Mouse (Mus musculus) liver, embryonic 16.5 days (tissue): Measurements from ENCODE around the gene Gp5. TPM values are rescaled to one million over a fixed set of nuclear protein-coding genes. Genes with fewer than 3 reads are reported as not detected.
"Not testable (repeated sequence)": the region's sequence is repeated elsewhere in the genome, so short reads cannot be mapped to it uniquely, and the experiment has no call there.

Experiments
- ATAC-seq: fragments of 200-750 bp; cut with Nextera tagmentation; 2 replicates; pipeline ENCODE4 v1.8.0; 2017; ENCODE audit warnings: low read depth, mild to moderate bottlenecking, moderate number of reproducible peaks, moderate library complexity
- H3K27ac ChIP-seq: fragments of 300-500 bp; sonication (generic); 2 replicates; pipeline ENCODE4 v1.5.1; 2014; ENCODE audit warnings: mild to moderate bottlenecking, low read length
- H3K27me3 ChIP-seq: fragments of 300-500 bp; sonication (generic); 2 replicates; pipeline ENCODE4 v1.6.1; 2014; ENCODE audit warnings: low read depth, low read length, mixed read lengths; ENCODE audit not compliant: control insufficient read depth, insufficient read depth
- H3K36me3 ChIP-seq: fragments of 300-500 bp; sonication (generic); 2 replicates; pipeline ENCODE4 v1.6.1; 2014; ENCODE audit warnings: mild to moderate bottlenecking; ENCODE audit not compliant: control insufficient read depth, insufficient read depth
- H3K4me1 ChIP-seq: fragments of 300-500 bp; sonication (generic); 2 replicates; pipeline ENCODE4 v1.6.1; 2014; ENCODE audit warnings: low read depth, low read length, mixed read lengths; ENCODE audit not compliant: control insufficient read depth
- H3K4me2 ChIP-seq: fragments of 300-500 bp; sonication (generic); 2 replicates; pipeline ENCODE4 v1.6.1; 2014; ENCODE audit warnings: low read depth, low read length, mixed read lengths
- H3K4me3 ChIP-seq: fragments of 300-500 bp; sonication (generic); 2 replicates; pipeline ENCODE4 v1.5.1; 2014; ENCODE audit warnings: low read depth, mild to moderate bottlenecking, low read length
- H3K9ac ChIP-seq: fragments of 300-500 bp; sonication (generic); 2 replicates; pipeline ENCODE4 v1.6.1; 2014; ENCODE audit warnings: low read depth, low read length
- H3K9me3 ChIP-seq: fragments of 300-500 bp; sonication (generic); replicated peaks from 2 replicates; pipeline ENCODE4 v1.6.1; 2016; ENCODE audit warnings: low read length; ENCODE audit not compliant: control insufficient read depth
- WGBS: fragments of 180-500 bp; shearing (Covaris S2); extraction: QIAGEN DNeasy Blood & Tissue Kit; methylation state at CpG from one replicate; pipeline ENCODE4 v1.1.7; 2014; ENCODE audit not compliant: insufficient replicate concordance; 5-methylcytosine and 5-hydroxymethylcytosine counted together
- polyA plus RNA-seq: library from polyadenylated mRNA; unstranded; fragments of >200 nt; fragmentation: Nextera tagmentation; extraction: Ambion mirVana; gene quantifications from 2 replicates; pipeline ENCODE4 v1.2.1, GENCODE M21; 2015

Gene Gp5
- polyA plus RNA-seq: 9.3 and 10.5 TPM in 2 replicates

GRCm38 (mm10) chr16:30310647-30311046 is at the start of gene Gp5:
Gene Gp5, minus strand, starts transcription at chr16:30310779.
- H3K4me1 ChIP-seq: peaks cover 26% of the 10 kb centered on the region
- peaks cover 33% of the 10 kb centered on the region for H3K27me3 ChIP-seq
- H3K9me3 ChIP-seq: no peaks in the 10 kb centered on the region
- peaks cover 3% of the 10 kb centered on the region for H3K36me3 ChIP-seq
- ATAC-seq: peak; percentile 59
- H3K4me3 ChIP-seq: peak within 1 kb of the TSS; percentile 61
- H3K27ac ChIP-seq: no peak within 1 kb of the TSS
- H3K9ac ChIP-seq: no peak within 1 kb of the TSS
- peak within 1 kb of the TSS; percentile 86 for H3K4me2 ChIP-seq

GRCm38 (mm10) chr16:30353489-30353888 is 42.9 kb upstream of the Gp5 start:
- 87% methylated on average over 11 of the region's 11 CpGs for WGBS
- not testable (repeated sequence) for H3K4me1 ChIP-seq, H3K27me3 ChIP-seq, H3K9ac ChIP-seq, H3K4me2 ChIP-seq, H3K9me3 ChIP-seq, H3K27ac ChIP-seq, H3K4me3 ChIP-seq, ATAC-seq
- peaks cover 20% of the 10 kb centered on the region for H3K36me3 ChIP-seq

GRCm38 (mm10) chr16:30314236-30314635 is 3.7 kb upstream of the Gp5 start:
- Histone ChIP-seq H3K27me3 (peaks cover 11% of the 10 kb centered on the region), H3K9ac (no peak overlapping the region), H3K9me3 (no peaks in the 10 kb centered on the region), H3K27ac (no peak overlapping the region), H3K4me2 (no peak overlapping the region), H3K4me3 (no peak overlapping the region), H3K4me1 (peaks cover 17% of the 10 kb centered on the region), H3K36me3 (peaks cover 4% of the 10 kb centered on the region)
- ATAC-seq: no peak

- H3K4me2 ChIP-seq: peak overlapping the region; percentile 86
- H3K4me3 ChIP-seq: peak overlapping the region; percentile 61
- no peaks in the 10 kb centered on the region for H3K9me3 ChIP-seq
- no peaks in the 10 kb centered on the region; the same call in 1 of the 2 replicates for H3K36me3 ChIP-seq
- peaks cover 33% of the 10 kb centered on the region for H3K27me3 ChIP-seq
- 24% methylated on average over 8 of the region's 8 CpGs for WGBS
- H3K4me1 ChIP-seq: peaks cover 26% of the 10 kb centered on the region
- H3K27ac ChIP-seq: no peak overlapping the region
- H3K9ac ChIP-seq: no peak overlapping the region
- no peak for ATAC-seq
Observed at GRCm38 (mm10) chr16:30310171-30310515, 436 bp downstream of the Gp5 start.

- Histone ChIP-seq H3K36me3 (no peaks in the 10 kb centered on the region), H3K4me3 (peak overlapping the region; percentile 61), H3K9ac (no peak overlapping the region; the same call in 1 of the 2 replicates), H3K27me3 (peaks cover 33% of the 10 kb centered on the region), H3K9me3 (no peaks in the 10 kb centered on the region), H3K27ac (no peak overlapping the region), H3K4me1 (peaks cover 26% of the 10 kb centered on the region), H3K4me2 (peak overlapping the region; percentile 86)
- ATAC-seq: no peak
- 2% methylated on average over 34 of the region's 34 CpGs for WGBS
Observed at GRCm38 (mm10) chr16:30309395-30310170, 996 bp downstream of the Gp5 start.

- WGBS: under 1% methylated on average over 72 of the region's 72 CpGs
Observed at GRCm38 (mm10) chr16:30308616-30309394, 1.8 kb downstream of the Gp5 start.

GRCm38 (mm10) chr16:30307961-30308615 is 2.5 kb downstream of the Gp5 start:
- WGBS: 22% methylated on average over 29 of the region's 29 CpGs
- peak overlapping the region; percentile 86 for H3K4me2 ChIP-seq
- peaks cover 26% of the 10 kb centered on the region for H3K4me1 ChIP-seq
- H3K4me3 ChIP-seq: peak overlapping the region; percentile 61
- no peaks in the 10 kb centered on the region for H3K9me3 ChIP-seq
- peak overlapping the region; percentile 6; the same call in 1 of the 2 replicates for H3K9ac ChIP-seq
- H3K27ac ChIP-seq: no peak overlapping the region
- no peaks in the 10 kb centered on the region for H3K36me3 ChIP-seq
- peak; percentile 10; the same call in 1 of the 2 replicates for ATAC-seq
- H3K27me3 ChIP-seq: peaks cover 33% of the 10 kb centered on the region

More at GRCm38 (mm10) chr16:30308616-30309394, 1.8 kb downstream of the Gp5 start:
- Histone ChIP-seq H3K4me3 (peak overlapping the region; percentile 61), H3K27ac (no peak overlapping the region), H3K4me2 (peak overlapping the region; percentile 86), H3K9me3 (no peaks in the 10 kb centered on the region), H3K4me1 (peaks cover 26% of the 10 kb centered on the region), H3K9ac (peak overlapping the region; percentile 6; the same call in 1 of the 2 replicates), H3K36me3 (no peaks in the 10 kb centered on the region), H3K27me3 (peaks cover 33% of the 10 kb centered on the region)
- ATAC-seq: peak; percentile 66

- ATAC-seq: no peak
- Histone ChIP-seq H3K4me3 (no peak overlapping the region), H3K36me3 (no peaks in the 10 kb centered on the region), H3K27me3 (peaks cover 33% of the 10 kb centered on the region), H3K4me2 (no peak overlapping the region), H3K27ac (no peak overlapping the region), H3K9ac (no peak overlapping the region), H3K4me1 (peaks cover 26% of the 10 kb centered on the region), H3K9me3 (no peaks in the 10 kb centered on the region)
- WGBS: 53% methylated on average over 12 of the region's 12 CpGs
Observed at GRCm38 (mm10) chr16:30307306-30307705, 3.3 kb downstream of the Gp5 start.
